Mouse (Mus musculus) erythroblast, embryonic 14.5 days (primary cell): ENCODE results near the gene Slc13a2.

Experiments used
- GATA1 ChIP-seq: IDR thresholded peaks from 2 replicates; pipeline ENCODE4 v1.6.1; 2012; ENCODE audit warnings: low read length, inconsistent platforms, mixed read lengths
- TAL1 ChIP-seq: IDR thresholded peaks from 3 replicates; pipeline ENCODE4 v1.6.1; 2012; ENCODE audit warnings: low read length, inconsistent platforms, mixed read lengths

DNA sequence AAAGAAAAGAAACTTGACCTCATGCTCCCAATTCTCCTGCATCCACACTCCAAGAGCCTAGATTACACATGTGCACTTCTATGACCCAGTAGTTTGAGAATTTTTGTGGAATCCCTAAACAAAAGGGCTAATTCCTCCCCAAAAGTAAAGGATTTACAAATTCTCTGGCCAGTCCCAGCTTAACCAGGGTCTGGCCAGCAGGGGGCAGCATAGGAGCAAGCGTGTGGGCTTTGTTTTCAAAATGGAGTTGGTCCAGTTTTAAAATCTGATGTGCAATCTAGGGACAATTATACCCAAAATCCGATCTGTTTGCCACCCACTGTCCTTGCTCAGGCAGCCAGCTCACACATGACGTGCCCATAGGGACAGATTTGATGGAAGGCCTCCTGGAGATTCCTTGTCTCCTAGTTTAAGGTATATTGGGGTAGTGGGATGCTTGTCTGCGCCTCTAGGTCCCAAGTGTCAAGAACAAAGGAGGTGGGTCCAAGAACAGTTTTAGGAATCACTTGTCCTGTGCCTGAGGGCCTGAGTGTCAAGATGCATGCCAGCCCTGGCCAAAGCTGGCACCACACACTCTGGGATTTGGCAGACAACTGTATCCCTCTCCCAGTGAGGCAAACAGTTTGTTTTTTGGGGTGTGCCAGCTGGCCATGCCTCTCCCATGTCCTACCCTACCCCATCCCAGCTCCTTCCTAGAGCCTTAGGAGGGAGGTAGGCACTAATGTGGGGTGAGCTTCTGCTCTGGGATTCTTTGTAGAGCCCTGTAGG lies 66.4 kb downstream of the Slc13a2 start:
- TF ChIP-seq GATA1 = no peak
- no peak for TF ChIP-seq TAL1
